Mouse (Mus musculus): ENCODE data around the gene Usp30. TPM values are rescaled to one million over a fixed set of nuclear protein-coding genes. Genes with fewer than 3 reads are reported as not detected.

Gene Usp30
- polyA plus RNA-seq, 1 experiment, result 3.6 TPM

GRCm38 (mm10) chr5:114100390-114101099 lies 35.3 kb downstream of the Usp30 start:
- no peak for TF ChIP-seq POLR2A (IDR thresholded peaks at IDR 0.05; ENCODE audit: borderline replicate concordance, control insufficient read depth, low read depth, low read length)
- TF ChIP-seq CTCF (IDR thresholded peaks at IDR 0.05; ENCODE audit: control insufficient read depth, insufficient read depth, low read length), result no peak
- Histone ChIP-seq H3K27ac (ENCODE audit: control insufficient read depth, insufficient read depth, low read depth, low read length, poor library complexity) (no peak overlapping the region; the same call in 1 of the 2 replicates), H3K4me3 (replicated peaks; ENCODE audit: control insufficient read depth, low read depth, low read length) (peak overlapping the region; percentile 63), H3K4me1 (ENCODE audit: control insufficient read depth, insufficient read depth, low read length) (peaks cover 1% of the 10 kb centered on the region)
- WGBS, result 4% methylated on average over 58 of the region's 64 CpGs

- no peak overlapping the region for H3K27ac ChIP-seq (ENCODE audit: control insufficient read depth, insufficient read depth, low read depth, low read length, poor library complexity)
- no peak overlapping the region for H3K4me3 ChIP-seq (replicated peaks; ENCODE audit: control insufficient read depth, low read depth, low read length)
- peaks cover 1% of the 10 kb centered on the region for H3K4me1 ChIP-seq (ENCODE audit: control insufficient read depth, insufficient read depth, low read length)
- TF ChIP-seq POLR2A (IDR thresholded peaks at IDR 0.05; ENCODE audit: borderline replicate concordance, control insufficient read depth, low read depth, low read length) (no peak), CTCF (IDR thresholded peaks at IDR 0.05; ENCODE audit: control insufficient read depth, insufficient read depth, low read length) (no peak)
- WGBS, result 66% methylated on average over 4 of the region's 4 CpGs
Measured at GRCm38 (mm10) chr5:114101873-114102272, 36.6 kb downstream of the Usp30 start.

- WGBS, result 16% methylated on average over 1 of the region's 1 CpGs
- Histone ChIP-seq H3K27ac (ENCODE audit: control insufficient read depth, insufficient read depth, low read depth, low read length, poor library complexity) (no peak overlapping the region), H3K4me3 (replicated peaks; ENCODE audit: control insufficient read depth, low read depth, low read length) (no peak overlapping the region), H3K4me1 (ENCODE audit: control insufficient read depth, insufficient read depth, low read length) (peaks cover 1% of the 10 kb centered on the region)
- TF ChIP-seq POLR2A (IDR thresholded peaks at IDR 0.05; ENCODE audit: borderline replicate concordance, control insufficient read depth, low read depth, low read length) (no peak), CTCF (IDR thresholded peaks at IDR 0.05; ENCODE audit: control insufficient read depth, insufficient read depth, low read length) (no peak)
Measured at GRCm38 (mm10) chr5:114102807-114103206, 37.5 kb downstream of the Usp30 start.

GRCm38 (mm10) chr5:114106391-114106935 lies 41.2 kb downstream of the Usp30 start:
- WGBS, result 88% methylated on average over 16 of the region's 16 CpGs
- TF ChIP-seq POLR2A (IDR thresholded peaks at IDR 0.05; ENCODE audit: borderline replicate concordance, control insufficient read depth, low read depth, low read length) (no peak), CTCF (IDR thresholded peaks at IDR 0.05; ENCODE audit: control insufficient read depth, insufficient read depth, low read length) (no peak)
- Histone ChIP-seq H3K27ac (ENCODE audit: control insufficient read depth, insufficient read depth, low read depth, low read length, poor library complexity) (no peak overlapping the region), H3K4me1 (ENCODE audit: control insufficient read depth, insufficient read depth, low read length) (no peaks in the 10 kb centered on the region), H3K4me3 (replicated peaks; ENCODE audit: control insufficient read depth, low read depth, low read length) (no peak overlapping the region)

- WGBS, result 91% methylated on average over 6 of the region's 6 CpGs
- Histone ChIP-seq H3K27ac (ENCODE audit: control insufficient read depth, insufficient read depth, low read depth, low read length, poor library complexity) (no peak overlapping the region), H3K4me1 (ENCODE audit: control insufficient read depth, insufficient read depth, low read length) (no peaks in the 10 kb centered on the region), H3K4me3 (replicated peaks; ENCODE audit: control insufficient read depth, low read depth, low read length) (no peak overlapping the region)
- TF ChIP-seq CTCF (IDR thresholded peaks at IDR 0.05; ENCODE audit: control insufficient read depth, insufficient read depth, low read length), result 0 out of 2 replicates have a peak, but pooled peaks have one; percentile 21
- no peak for TF ChIP-seq POLR2A (IDR thresholded peaks at IDR 0.05; ENCODE audit: borderline replicate concordance, control insufficient read depth, low read depth, low read length)
Measured at GRCm38 (mm10) chr5:114113334-114113733, 48.1 kb downstream of the Usp30 start.

- Histone ChIP-seq H3K4me1 (ENCODE audit: control insufficient read depth, insufficient read depth, low read length) (no peaks in the 10 kb centered on the region), H3K27ac (ENCODE audit: control insufficient read depth, insufficient read depth, low read depth, low read length, poor library complexity) (no peak overlapping the region), H3K4me3 (replicated peaks; ENCODE audit: control insufficient read depth, low read depth, low read length) (no peak overlapping the region)
- 62% methylated on average over 5 of the region's 5 CpGs for WGBS
- TF ChIP-seq CTCF (IDR thresholded peaks at IDR 0.05; ENCODE audit: control insufficient read depth, insufficient read depth, low read length), result no peak
- TF ChIP-seq POLR2A (IDR thresholded peaks at IDR 0.05; ENCODE audit: borderline replicate concordance, control insufficient read depth, low read depth, low read length), result no peak
Measured at GRCm38 (mm10) chr5:114115030-114115429, 49.8 kb downstream of the Usp30 start.

GRCm38 (mm10) chr5:114116586-114116985 lies 51.3 kb downstream of the Usp30 start:
- TF ChIP-seq POLR2A (IDR thresholded peaks at IDR 0.05; ENCODE audit: borderline replicate concordance, control insufficient read depth, low read depth, low read length), result no peak
- TF ChIP-seq CTCF (IDR thresholded peaks at IDR 0.05; ENCODE audit: control insufficient read depth, insufficient read depth, low read length), result no peak
- Histone ChIP-seq H3K4me1 (ENCODE audit: control insufficient read depth, insufficient read depth, low read length) (no peaks in the 10 kb centered on the region), H3K4me3 (replicated peaks; ENCODE audit: control insufficient read depth, low read depth, low read length) (no peak overlapping the region), H3K27ac (ENCODE audit: control insufficient read depth, insufficient read depth, low read depth, low read length, poor library complexity) (no peak overlapping the region)
- WGBS, result 36% methylated on average over 7 of the region's 7 CpGs

GRCm38 (mm10) chr5:114119806-114120205 lies 54.5 kb downstream of the Usp30 start:
- no peak overlapping the region for H3K27ac ChIP-seq (ENCODE audit: control insufficient read depth, insufficient read depth, low read depth, low read length, poor library complexity)
- H3K4me3 ChIP-seq (replicated peaks; ENCODE audit: control insufficient read depth, low read depth, low read length), result no peak overlapping the region
- no peak for TF ChIP-seq POLR2A (IDR thresholded peaks at IDR 0.05; ENCODE audit: borderline replicate concordance, control insufficient read depth, low read depth, low read length)
- WGBS, result 82% methylated on average over 4 of the region's 4 CpGs
- no peaks in the 10 kb centered on the region for H3K4me1 ChIP-seq (ENCODE audit: control insufficient read depth, insufficient read depth, low read length)
